Mouse (Mus musculus): ENCODE data around the gene Hsd3b7.

DNA sequence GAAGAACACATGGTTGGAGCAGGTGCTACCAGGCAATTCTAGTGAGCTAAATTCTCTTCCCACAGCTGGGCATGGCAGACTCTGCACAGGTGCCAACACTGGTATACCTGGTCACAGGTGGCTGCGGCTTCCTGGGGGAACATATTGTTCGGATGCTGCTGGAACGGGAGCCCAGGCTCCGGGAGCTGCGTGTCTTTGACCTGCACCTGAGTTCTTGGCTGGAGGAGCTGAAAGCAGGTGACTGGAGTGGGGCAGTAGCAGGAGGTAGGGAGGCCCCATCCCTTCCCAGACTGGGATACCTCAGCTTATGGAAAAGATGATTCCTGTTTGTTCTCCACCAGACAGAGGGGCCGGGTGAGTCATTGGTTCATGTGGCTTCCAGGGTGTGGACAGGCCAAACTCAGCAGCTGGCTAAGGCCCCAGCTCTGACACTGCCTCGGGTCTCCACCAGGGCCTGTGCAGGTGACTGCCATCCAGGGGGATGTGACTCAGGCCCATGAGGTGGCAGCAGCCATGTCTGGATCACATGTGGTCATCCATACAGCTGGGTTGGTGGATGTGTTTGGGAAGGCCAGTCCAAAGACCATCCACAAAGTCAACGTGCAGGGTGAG, 712 bp downstream of the Hsd3b7 start:
- TF ChIP-seq CTCF (IDR thresholded peaks at IDR 0.05; ENCODE audit: low read depth, low read length) (no peak), POLR2A (IDR thresholded peaks at IDR 0.05; ENCODE audit: borderline replicate concordance, low read depth, low read length) (no peak)

Data from bone marrow macrophage, adult 2 months (primary cell).